Mouse (Mus musculus) gastrocnemius, postnatal 14 days (tissue): ENCODE measurements at regions not wholly inside any gene's neighbourhood (a gene's known extent, or its start where the extent isn't known, plus 50 kb on each side); places are given as distances from the start of the nearest gene placed in this dataset.

Experiments
- DNase-seq: peaks from one replicate; pipeline ENCODE4 v3.0.0; 2021; ENCODE audit warnings: mixed read lengths
- intact Hi-C: fragments of 180-260 bp; cut with DNase I; formaldehyde crosslinking; loops from one replicate; pipeline ENCODE4 v1.15.1; 2025; ENCODE audit warnings: low total_unique reads

DNA sequence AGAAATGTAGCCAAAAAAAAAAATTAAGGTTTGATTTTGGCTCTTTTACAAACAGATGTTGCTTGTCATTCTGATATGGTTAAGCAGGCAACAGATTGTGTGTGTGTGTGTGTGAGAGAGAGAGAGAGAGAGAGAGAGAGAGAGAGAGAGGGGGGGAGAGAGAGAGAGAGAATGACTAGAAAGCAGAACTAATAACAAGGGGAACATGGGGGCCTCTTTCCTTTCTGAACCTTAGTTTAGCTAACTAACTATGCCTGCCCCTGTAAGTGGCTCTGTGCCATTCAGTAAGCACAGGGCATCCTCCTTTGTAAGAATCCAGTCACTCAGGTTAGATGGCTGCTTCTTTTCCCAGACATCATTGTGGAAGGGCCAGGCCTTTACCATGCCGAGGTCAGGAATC is 364.0 kb upstream of the Ubash3b start:
- no peak for DNase-seq
- intact Hi-C loops = no loop called here

DNA sequence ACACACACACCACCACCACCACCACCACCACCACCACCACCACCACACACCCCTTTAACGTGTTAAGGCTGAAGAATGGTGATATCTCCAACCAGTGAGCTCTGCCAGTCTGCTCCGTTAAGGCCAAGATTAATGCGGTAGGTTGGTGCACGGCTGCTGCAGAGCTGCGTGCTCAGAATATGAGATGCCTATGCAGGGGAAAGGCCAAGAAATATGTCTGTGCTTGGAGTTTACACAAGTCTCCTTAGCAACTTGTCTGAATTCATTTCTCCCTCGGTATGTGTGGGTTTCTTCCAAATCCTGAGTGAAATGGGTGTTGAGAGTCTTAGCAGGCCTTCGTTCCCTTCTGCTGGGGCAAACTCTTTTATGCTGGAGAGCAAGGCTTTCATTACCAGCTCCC is 363.1 kb upstream of the Ubash3b start:
- intact Hi-C loops = no loop called here
- no peak for DNase-seq

DNA sequence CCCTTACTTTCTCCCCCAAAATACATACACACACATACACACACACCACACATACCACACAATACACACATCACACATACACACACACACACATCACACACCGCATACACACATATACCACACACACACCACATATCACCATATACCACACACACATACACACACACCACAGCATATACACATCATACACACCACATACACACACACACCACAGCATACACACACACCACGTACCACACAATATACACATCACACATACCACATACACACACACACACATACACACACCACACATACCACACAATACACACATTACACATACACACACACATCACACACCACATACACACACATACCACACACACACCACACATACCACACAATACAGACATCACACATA is 362.5 kb upstream of the Ubash3b start:
- no peak for DNase-seq

DNA sequence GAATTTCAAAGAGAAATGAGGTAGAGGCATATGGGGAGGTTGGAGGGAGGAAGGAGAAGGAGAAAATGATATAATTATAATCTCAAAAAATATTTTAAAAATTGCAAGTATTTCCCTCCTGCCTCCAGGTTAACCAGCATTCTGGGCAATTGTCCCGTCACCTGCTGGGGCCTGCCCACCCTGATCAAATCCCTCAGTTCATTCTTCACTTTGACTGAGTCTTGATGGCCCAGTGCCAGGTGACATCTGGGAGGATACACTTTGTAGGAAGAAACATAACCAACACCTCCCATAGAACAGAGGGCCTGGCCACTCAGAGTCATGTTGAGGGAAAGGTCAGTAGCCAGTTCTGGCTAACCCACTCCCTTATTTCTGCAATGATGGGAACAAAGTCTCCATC is 360.8 kb upstream of the Ubash3b start:
- DNase-seq = no peak
- intact Hi-C loops = no loop called here

More for the DNA sequence above, 362.5 kb upstream of the Ubash3b start:
- intact Hi-C loops = no loop called here

DNA sequence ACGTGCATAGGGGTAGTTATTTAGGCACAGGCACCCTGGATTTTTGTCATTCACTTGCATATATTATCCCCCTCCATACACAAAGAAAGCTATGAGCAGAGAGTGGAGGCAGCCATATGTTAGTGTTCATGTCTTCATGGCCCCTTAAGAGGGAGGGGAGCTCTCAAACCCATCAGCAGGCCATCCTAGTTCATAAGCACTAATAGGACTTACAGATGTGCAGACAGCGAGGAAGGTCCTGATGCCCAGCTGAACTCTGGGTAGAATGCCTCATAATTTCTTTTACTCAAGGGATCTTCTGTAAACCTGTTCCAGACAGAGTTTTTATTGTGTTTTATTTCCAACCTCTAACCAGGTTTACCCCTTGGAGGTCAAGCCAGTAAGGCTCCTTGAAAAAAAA is 356.3 kb upstream of the Ubash3b start:
- intact Hi-C loops = no loop called here

DNA sequence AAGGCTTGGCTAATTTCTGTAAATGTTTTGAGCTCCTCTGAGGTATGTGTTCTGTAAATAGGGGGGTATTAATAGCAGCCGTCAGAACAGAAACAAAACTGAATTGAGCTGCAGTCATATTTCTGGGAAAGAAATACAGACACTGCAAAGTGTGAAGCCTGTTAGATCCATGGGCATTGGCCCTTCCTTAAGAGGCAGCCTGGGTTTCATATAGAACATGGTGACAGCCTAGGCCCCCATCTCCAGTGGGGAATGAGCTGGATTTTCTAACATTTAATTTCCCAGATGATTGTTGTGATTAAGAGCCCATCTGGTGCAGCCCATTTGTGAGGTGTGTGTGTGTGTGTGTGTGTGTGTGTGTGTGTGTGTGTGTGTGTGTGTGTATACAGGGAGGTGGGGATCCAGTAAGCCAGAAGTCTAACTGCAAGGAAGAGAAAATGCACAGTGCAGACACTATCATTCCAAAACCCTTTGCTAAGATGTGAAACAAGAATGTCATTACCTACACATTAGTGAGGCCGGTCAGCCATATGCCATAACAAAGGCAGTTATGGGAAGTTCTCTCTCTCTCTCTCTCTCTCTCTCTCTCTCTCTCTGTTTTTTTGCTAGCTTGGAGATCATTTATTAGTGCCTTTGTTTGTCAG is 355.7 kb upstream of the Ubash3b start:
- intact Hi-C loops = no loop called here

More for the DNA sequence above, 356.3 kb upstream of the Ubash3b start:
- no peak for DNase-seq

DNA sequence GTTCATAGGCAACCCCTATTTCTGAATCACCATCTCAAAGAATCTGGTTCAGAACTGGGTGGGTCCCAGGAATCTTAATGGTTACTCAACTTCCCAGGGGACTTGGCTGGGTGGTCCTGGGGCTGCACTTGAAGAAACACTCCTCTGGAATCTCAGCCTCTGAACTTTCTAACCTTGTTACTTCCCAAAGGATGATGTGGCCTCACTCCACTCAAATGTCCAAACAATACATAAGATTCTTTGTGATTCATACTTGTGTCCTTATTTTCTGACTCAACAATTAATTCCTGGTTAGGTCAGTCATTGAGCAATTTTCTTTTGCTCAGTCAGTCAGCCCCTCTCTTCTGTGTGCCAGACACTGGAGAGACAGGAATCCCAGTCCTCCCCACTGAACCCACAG is 353.7 kb upstream of the Ubash3b start:
- peak; percentile 49 for DNase-seq
- intact Hi-C loops = no loop called here

More for the DNA sequence above, 355.7 kb upstream of the Ubash3b start:
- DNase-seq = no peak

DNA sequence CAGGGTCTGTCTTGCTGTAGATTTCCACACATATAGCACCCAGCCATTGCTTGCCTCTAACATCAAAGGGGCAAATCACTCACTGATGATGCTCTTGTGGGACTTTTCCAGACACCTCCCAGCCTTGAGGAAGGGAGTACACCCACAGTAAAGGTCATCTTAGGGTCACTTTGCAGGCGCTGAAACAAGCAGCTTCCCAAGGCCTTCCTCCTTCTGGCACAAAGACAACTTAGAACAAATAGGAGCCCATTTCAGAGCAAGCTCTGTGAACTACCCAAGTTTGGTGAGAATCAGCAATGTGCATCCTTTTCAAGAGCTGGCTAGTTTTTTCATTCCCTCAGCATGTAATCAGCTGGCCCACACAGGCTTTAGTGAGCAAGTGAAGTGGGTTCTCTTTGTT is 352.2 kb upstream of the Ubash3b start:
- intact Hi-C loops = no loop called here

DNA sequence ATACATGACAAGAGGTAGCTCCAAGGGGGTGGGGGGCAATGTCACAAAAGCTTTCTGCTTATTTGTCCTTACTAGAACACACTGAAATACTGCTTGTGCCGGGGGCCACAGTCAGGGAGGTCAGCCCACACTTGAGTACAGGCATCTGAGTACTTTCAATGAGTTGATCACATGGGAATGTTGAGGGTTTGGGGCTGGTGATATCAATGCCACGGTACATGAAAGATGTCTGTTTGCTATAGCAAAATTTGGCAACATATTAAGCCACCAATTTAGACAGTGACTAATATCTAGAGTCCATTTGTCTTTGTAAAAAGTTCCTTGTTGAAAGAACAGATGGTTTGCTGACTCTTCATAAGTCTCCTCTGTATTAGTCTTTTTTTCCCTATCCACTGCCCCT is 348.1 kb upstream of the Ubash3b start:
- intact Hi-C loops = no loop called here
- DNase-seq = no peak

More for the DNA sequence above, 352.2 kb upstream of the Ubash3b start:
- no peak for DNase-seq

DNA sequence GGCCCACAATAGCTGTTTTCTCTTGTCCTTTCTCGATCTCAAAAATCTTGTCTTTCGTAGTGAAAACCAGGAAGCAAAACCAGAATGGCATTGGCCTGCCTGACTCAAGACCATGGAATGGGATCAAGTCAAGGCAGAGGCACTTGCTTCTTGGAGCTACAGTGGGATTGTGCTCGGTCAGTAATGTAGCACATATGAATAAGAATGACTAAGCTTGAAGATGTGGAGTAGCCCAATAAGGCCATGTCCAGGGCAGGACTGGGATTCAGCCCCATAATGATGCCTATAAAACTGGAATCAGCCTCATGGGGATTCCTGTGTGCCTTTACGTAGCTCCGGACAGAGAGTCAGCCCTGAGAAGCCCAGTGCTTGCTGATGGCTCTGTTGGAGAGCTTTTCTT is 347.2 kb upstream of the Ubash3b start:
- DNase-seq = no peak
- intact Hi-C loops = no loop called here

DNA sequence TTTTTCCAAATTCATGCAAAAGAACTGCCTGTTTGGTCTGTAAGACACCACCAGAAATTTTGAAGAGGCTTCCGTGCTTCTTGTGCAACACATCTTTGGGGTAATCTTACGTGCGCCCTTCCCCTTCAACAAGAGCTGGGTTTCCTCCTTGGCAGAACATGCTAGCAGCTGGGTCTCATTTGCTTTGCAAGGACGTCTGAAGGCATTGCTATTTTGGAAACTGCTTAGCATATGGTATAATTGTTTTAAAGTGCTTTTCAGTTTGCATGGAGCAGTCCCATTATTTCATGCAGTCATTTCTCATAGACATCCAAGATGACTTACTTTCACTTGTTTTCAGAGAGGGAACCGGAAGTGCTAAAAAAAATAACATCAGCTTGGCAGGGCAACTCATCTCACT is 336.8 kb upstream of the Ubash3b start:
- DNase-seq = no peak
- intact Hi-C loops = no loop called here

DNA sequence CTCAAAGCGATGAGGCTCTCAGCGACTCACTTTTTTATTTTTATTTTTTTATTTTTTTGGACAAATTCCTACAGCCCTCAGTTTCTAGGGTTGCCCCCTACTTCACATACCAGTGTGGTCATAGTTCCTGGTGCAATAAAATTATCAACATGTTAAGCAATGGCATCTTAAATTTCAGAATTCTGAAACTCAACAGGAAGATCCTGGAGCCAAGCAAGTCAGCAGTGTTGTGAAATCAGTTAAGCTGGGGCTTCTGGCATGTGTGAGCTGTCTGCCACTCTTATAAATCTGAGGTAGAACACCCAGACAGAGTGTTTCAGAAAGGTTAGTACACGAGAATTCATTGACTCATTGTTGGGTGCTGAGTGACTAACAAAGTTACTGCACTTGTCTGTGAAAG is 328.6 kb upstream of the Ubash3b start:
- DNase-seq = no peak
- intact Hi-C loops = no loop called here

DNA sequence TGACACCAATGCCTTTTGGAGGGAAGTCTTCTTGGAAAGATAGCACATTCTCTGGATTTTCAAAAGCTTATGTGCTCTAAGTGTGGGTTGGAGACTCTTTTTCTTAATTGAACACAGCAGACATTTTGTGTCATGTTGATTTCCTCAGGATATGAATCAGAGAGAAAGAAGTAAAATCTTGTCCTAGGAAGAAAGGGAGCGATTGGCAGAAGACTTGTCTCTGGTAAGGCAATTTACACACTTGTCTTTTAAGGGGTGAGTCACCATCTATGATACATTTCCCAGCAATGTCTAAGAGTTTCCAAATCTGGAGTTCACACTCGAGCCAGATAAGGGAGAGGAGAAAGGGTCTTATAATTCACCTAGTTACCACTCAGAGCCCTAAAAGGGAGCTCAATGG is 326.5 kb upstream of the Ubash3b start:
- no peak for DNase-seq
- intact Hi-C loops = loop anchor here (10.0 kb wide), 1 partner anchor 87 kb away; no protein-coding TSS in a partner anchor

DNA sequence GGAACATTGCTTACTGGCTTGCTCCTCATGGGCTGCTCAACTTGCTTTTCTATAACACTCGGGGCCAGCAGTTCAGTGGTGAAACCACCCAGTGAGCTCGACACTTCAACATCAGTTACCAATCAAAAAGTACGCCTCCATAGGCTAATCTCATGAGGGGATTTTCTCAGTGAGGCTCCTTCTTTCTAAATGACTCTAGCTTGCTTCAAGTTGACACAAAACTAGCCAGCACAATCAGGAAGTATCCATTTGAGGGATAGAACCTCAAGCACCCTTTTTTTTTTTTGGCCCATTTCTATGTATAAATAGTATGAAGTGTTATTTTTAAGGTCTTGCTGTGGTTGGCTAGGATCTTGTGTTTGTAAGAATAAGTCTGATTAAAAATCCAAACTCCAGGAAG is 321.7 kb upstream of the Ubash3b start:
- intact Hi-C loops = loop anchor here (10.0 kb wide), 1 partner anchor 92 kb away; no protein-coding TSS in a partner anchor
- no peak for DNase-seq

DNA sequence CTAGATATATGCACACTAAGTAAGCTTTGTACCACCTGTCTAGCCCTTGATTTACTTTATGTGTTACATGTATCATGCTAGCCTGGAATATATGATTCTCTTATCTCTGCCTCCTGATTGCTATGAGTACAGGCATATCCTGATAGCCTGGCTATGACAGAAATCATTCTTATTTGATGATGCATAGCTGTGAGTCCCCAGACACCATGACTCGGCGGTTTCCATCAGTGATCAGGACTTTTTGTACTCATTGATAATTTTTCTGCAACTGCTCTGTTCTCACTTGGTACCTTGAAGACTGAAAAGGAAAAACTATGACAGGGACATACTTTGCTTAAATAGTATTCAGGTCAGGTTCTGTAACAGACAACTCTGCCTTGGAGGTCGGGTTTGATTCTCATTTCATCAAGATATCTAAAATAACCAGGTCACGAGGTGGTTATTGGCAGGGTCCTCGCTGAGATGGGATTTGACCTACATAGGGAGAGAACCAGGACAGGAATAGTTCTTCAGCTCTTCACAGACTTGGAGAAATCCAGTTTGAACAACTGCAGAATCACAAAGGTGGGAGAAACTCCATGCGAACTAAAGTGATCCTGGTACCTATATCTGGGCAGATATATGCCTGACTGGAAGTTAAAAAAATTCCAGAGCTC is 320.2 kb upstream of the Ubash3b start:
- no peak for DNase-seq
- intact Hi-C loops = loop anchor here (10.0 kb wide), 1 partner anchor 93 kb away; no protein-coding TSS in a partner anchor

DNA sequence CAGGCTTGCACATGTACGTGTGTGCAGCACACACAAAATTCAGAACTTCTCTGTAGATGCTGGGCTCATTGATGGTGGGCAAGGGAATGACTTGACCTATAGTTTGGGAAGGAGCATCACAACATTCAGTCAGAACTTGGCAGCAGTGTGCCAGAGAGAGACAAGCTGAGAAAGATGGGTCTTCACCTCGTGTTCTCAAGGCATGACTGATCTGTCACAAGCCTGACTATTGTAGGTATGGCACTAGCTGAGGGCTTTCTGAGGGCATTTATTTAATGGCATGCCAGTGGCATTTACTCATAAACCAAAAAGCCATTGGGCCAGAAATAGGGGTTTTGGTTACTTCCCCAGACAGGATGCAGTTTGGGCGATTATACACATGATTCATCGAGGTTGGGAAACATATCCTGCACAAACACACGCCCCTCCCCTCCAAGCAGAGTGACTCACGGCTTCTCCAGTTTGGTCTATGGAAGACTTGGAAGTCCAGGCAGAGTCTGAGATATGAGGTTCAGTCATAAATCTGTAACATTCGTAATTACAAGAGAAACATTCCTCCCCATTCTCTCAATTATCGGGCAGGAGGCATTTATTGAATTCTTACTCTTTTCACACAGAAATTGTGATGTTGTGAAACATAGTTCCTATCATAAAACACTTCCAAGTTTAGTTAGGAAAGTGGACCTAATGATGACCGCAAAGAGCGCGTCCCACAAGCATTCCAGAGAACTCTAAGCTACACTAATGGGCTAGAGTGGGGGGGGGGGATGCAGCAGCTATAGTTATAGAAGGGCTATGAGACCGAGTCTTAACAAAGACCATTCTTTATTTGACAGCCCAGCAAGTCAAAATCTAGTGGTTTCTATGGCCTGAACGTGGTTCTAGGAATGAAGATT is 318.6 kb upstream of the Ubash3b start:
- DNase-seq = no peak
- intact Hi-C loops = loop anchor here (10.0 kb wide), 1 partner anchor 95 kb away; no protein-coding TSS in a partner anchor

DNA sequence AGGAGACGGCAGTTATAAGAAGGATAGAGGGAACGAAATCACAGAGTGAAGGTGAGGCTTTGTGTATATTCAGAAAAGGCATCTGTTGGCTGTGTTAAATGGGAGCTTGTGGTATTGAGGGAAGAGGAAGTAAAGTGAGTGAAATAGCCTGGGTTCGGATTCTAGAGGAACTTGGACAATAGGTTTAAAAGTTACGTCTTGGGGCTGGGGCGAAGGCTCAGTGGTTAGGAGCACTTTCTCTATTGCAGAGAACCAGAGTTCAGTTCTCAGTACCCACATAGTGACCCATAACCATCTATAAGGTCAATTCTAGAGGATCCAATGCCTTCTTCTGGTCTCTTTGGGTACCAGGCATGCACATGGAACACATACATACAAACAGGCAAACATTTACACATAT is 317.6 kb upstream of the Ubash3b start:
- no peak for DNase-seq
- intact Hi-C loops = no loop called here

DNA sequence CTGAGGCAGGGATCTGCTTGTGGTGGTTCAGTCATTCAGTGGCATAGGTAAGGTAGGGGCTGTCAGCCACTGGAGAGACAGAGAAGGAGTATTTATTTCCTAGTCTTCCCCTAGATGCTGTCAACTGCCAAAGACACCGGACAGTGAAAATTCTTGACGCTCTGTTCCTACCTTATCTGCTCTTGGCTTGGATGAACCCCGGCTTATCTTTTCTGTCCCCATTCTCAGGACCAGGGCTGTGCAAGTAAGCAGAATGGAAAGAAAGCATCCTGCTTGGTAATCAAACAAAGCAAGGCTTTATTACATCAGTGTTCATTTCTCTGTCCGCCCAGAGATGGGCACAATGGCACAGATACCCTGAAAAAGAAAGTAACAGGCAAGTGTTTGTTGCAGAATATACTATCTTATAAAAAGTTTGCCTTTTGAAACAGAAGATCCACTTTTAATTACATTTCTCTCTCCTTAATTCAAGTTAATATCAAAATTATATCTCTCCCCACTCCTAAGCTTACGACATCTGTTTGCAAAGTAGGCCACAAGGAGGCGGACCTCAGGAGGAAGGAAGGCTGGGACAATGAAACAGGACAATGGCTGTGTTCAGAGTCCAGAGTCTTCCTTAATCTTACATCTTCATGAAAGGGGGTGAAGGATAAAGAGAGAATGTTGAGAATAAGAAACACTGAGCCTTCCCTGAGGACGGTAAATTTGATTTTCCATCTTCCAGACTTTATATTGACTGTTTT is 316.8 kb upstream of the Ubash3b start:
- no peak for DNase-seq
- intact Hi-C loops = no loop called here

DNA sequence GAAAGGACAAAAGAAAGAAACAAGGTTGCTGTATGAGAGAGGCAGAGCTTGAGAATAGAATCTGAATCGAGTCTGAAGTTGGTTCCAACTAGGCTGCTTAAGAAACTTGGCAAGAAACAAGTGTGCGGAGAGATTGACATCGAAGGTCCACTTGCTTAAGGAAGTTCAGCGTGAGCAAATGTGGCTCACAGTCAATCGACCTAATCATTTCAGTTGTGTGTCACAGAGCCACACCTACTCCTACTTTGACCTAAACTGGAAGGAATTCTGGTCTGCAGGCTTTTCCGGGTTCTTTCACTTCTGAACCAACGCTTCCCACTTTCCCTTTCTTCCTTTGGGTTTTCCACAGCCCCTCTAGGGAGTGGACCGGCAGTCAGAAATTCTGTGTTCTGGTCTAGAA is 313.8 kb upstream of the Ubash3b start:
- intact Hi-C loops = no loop called here
- no peak for DNase-seq

DNA sequence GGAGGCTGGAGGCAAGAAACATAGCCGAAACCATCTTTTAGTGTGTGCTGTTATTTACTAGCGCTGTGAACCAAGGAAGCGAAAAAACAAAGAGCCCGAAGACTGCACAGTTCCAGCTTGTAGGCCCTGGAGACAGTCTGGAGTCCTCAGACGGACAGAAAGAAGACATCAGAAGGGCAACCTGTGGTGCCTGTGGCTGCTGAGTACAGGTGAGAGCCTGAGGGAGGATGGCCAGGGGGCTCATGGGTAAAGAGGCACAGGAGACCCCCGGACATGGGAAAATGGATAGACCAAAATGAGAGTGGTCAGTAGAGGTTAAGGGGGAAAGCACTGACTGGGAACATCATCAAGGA is 313.4 kb upstream of the Ubash3b start:
- DNase-seq = no peak
- intact Hi-C loops = loop anchor here (5.0 kb wide), 1 partner anchor 477 kb away; no protein-coding TSS in a partner anchor
